Mouse (Mus musculus) embryonic facial prominence, embryonic 14.5 days (tissue): ENCODE measurements at regions not wholly inside any gene's neighbourhood (a gene's known extent, or its start where the extent isn't known, plus 50 kb on each side); places are given as distances from the start of the nearest gene placed in this dataset.

Experiments used
- ATAC-seq: fragments of 200-750 bp; cut with Nextera tagmentation; 2 replicates; pipeline ENCODE4 v1.8.0; 2017; ENCODE audit warnings: low read depth, moderate number of reproducible peaks, moderate TSS enrichment
- DNase-seq: peaks from one replicate; pipeline ENCODE4 v3.0.0-alpha.2; 2015; ENCODE audit warnings: low spot score
- H3K27ac ChIP-seq: fragments of 300-500 bp; sonication (generic); replicated peaks from 2 replicates; pipeline ENCODE4 v1.5.1; 2014; ENCODE audit warnings: low read depth, mild to moderate bottlenecking, low read length, moderate library complexity
- H3K27me3 ChIP-seq: fragments of 300-500 bp; sonication (generic); replicated peaks from 2 replicates; pipeline ENCODE4 v1.6.1; 2014; ENCODE audit warnings: low read length; ENCODE audit not compliant: control insufficient read depth, insufficient read depth
- H3K36me3 ChIP-seq: fragments of 300-500 bp; sonication (generic); 2 replicates; pipeline ENCODE4 v1.6.1; 2014; ENCODE audit warnings: low read length, mixed read lengths; ENCODE audit not compliant: control insufficient read depth, insufficient read depth
- H3K4me1 ChIP-seq: fragments of 300-500 bp; sonication (generic); 2 replicates; pipeline ENCODE4 v1.6.1; 2014; ENCODE audit warnings: antibody characterized with exemption, low read length; ENCODE audit not compliant: control insufficient read depth, insufficient read depth
- H3K4me2 ChIP-seq: fragments of 300-500 bp; sonication (generic); 2 replicates; pipeline ENCODE4 v1.6.1; 2014; ENCODE audit warnings: low read depth, mild to moderate bottlenecking, low read length, moderate library complexity, mixed read lengths
- H3K4me3 ChIP-seq: fragments of 300-500 bp; sonication (generic); 2 replicates; pipeline ENCODE4 v1.5.1; 2014; ENCODE audit warnings: low read depth, mild to moderate bottlenecking, low read length
- H3K9ac ChIP-seq: fragments of 300-500 bp; sonication (generic); 2 replicates; pipeline ENCODE4 v1.6.1; 2014; ENCODE audit warnings: low read depth, mild to moderate bottlenecking, low read length, moderate library complexity, mixed read lengths
- H3K9me3 ChIP-seq: fragments of 300-500 bp; sonication (generic); 2 replicates; pipeline ENCODE4 v1.6.1; 2016; ENCODE audit warnings: low read length; ENCODE audit not compliant: control insufficient read depth
- WGBS: fragments of 180-500 bp; shearing (Covaris S2); extraction: QIAGEN DNeasy Blood & Tissue Kit; methylation state at CpG from one replicate; pipeline ENCODE4 v1.1.7; 2014; 5-methylcytosine and 5-hydroxymethylcytosine counted together

DNA sequence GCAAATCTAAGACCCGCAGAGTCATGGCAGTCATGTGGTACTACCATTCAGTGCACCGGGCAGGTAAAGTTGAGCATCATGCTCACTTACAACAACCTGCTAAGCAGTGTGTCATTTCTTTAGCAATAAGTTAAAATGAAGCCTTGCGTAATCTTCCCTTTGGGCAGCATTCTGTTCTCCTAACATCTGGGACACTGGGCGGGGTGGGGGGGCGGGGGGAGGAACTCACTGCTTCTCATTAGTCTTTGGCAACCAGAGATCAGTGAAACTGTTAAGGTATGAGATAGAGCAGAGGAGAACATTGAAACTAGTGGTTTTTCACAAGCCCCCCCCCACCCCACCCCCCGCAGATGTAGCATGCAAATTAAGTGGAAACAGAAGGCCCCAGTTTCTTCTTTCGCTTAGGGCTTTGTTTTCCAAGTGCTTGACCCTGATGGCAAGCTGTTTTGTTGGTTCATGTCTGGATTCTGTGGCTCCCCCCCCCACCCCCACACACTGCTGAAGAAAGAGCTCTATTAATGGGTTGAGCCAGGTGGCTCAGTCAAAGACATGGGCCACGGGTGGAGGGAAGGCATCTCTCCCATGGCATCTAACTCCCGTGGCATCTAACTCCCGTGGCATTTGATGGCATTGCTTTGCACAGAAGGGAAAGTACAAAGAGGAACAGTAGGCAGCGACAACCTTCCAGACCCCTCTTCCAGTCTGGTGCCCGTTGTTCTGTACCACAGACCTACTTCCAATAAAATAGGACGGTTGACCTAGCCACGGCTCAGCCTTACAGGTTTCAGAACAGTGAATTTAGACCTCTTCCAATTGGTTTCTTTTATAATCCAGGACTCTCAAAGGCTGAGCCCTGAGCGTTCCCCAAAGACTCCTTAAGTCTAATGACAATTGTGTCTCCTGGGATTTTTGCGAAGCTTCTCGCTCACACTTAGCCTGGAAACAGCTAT lies 97.2 kb upstream of the Cpm start:
- 63% methylated on average over 17 of the region's 17 CpGs for WGBS
- H3K4me3 ChIP-seq, result no peak overlapping the region
- H3K27ac ChIP-seq, result no peak overlapping the region
- H3K4me1 ChIP-seq, result no peaks in the 10 kb centered on the region; the same call in 1 of the 2 replicates
- DNase-seq (no peak), ATAC-seq (peak; percentile 33; the same call in 1 of the 2 replicates)
- H3K9ac ChIP-seq, result no peak overlapping the region
- no peaks in the 10 kb centered on the region for H3K36me3 ChIP-seq
- H3K27me3 ChIP-seq, result no peaks in the 10 kb centered on the region
- no peak overlapping the region for H3K4me2 ChIP-seq
- H3K9me3 ChIP-seq, result no peaks in the 10 kb centered on the region

DNA sequence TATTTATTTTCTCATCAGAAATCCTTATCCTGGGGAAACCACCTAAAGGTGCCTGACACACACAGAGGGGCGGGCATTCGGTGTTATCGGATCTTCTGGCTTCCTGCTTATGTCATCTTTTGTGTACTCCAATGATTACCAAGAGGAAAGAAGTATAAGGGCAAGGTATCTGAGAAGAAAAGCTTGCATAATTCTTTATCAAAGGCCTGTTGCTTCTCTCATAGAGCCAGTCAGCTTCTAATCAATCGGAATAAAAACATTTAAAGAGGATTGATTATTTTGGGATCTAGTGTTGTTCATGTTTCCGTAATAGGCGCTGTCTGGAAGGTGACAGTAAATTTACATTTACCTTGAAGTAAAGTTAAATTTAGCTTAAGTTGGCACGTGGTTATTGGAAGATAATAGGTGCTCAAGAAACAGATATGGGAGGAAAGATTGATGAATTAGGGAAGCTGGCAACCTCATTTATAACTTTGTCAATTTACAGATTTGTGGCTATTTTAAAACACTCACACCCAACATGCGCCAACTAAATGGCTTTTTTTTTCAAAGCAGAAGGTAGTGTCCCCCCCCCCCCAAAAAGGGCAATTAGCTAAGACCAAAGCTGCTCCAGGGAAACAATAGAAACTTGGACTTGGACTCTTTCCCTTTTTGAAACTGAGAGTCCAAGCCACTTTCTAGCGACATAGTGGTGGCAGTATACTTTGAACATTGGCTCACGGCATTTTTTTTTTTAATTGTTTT lies 98.3 kb upstream of the Cpm start:
- H3K36me3 ChIP-seq, result no peaks in the 10 kb centered on the region
- 79% methylated on average over 10 of the region's 10 CpGs for WGBS
- no peak overlapping the region for H3K27ac ChIP-seq
- H3K9ac ChIP-seq, result no peak overlapping the region
- ATAC-seq (no peak), DNase-seq (no peak)
- no peaks in the 10 kb centered on the region for H3K27me3 ChIP-seq
- H3K9me3 ChIP-seq, result no peaks in the 10 kb centered on the region
- no peak overlapping the region for H3K4me2 ChIP-seq
- H3K4me3 ChIP-seq, result no peak overlapping the region
- H3K4me1 ChIP-seq, result no peaks in the 10 kb centered on the region; the same call in 1 of the 2 replicates

DNA sequence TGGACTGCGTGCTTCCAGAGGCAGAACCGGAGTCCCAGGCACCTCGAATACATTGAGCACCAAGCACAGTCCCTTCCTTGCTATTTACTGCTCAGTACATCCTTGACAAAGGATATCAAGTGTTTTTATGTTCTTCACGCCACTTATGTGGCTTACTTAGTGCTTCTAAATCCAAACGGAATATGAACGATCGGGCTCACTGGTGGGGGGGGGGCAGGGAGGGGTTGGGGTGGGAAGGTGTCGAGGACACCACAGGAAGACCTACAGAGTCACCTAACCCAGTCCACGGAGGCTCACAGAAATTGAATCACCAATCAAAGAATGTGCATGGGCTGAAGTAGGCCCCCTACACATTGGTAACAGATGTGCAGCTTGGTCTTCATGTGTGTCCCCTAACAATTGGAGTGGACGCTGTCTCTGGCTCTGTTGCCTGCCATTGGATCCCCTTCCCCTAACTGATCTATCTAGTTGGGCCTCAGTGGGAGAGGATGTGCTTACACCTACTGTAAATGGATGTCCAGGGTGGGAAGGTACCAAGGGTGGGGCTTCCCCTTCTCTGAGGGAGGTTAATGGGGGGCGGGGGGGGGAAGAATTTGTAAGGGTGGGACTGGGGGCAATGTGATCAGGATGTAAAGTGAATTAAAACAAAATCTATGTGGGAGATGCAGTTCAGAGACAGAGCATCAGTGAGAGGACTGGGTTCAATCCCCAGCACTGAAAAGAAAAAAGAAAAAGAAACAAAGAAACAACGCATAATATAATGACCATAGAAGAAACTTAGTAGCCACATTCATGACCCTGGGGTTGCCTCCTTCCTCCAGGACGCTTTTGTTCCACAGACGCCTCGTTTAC lies 99.1 kb upstream of the Cpm start:
- H3K27ac ChIP-seq, result no peak overlapping the region
- DNase-seq (no peak), ATAC-seq (no peak)
- H3K4me3 ChIP-seq, result no peak overlapping the region
- no peaks in the 10 kb centered on the region for H3K27me3 ChIP-seq
- H3K9ac ChIP-seq, result no peak overlapping the region
- H3K36me3 ChIP-seq, result no peaks in the 10 kb centered on the region
- no peaks in the 10 kb centered on the region; the same call in 1 of the 2 replicates for H3K4me1 ChIP-seq
- 64% methylated on average over 15 of the region's 15 CpGs for WGBS
- H3K4me2 ChIP-seq, result no peak overlapping the region
- H3K9me3 ChIP-seq, result no peaks in the 10 kb centered on the region

DNA sequence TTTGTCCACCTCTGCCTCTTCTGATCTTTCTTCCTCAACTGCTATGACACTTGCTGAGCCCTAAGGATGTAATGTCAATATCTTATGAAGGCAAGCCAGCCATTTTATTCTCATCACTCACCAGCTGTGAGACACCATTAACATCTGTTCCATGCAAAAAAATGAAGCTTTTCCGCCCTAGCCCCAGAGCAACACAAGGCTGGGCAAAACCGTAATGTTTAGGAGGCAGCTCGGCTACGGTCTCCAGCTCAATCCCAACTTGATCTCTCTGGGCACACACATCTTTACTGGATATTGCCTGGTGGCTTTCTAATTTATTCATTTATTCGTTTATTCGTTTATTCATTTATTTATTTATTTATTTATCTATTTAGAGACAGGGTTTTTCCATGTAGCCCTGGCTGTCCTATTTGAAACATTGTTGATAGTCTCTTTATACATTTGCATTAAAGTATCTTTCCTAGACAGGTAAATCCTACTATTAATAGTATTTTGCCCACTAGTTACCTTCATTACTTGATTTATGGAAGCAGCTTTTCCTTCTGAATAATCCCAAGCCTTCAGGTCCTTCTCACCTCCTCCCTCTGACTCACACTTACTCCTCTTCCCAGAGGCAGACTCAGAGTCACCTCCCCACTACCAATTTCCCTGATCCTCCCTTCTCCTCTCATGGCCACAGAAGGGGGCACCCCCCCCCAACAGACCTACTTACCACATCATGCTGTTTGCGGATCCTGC lies 99.9 kb upstream of the Cpm start:
- Histone ChIP-seq H3K4me1 (no peaks in the 10 kb centered on the region; the same call in 1 of the 2 replicates), H3K4me2 (no peak overlapping the region), H3K27me3 (no peaks in the 10 kb centered on the region), H3K9ac (no peak overlapping the region), H3K9me3 (no peaks in the 10 kb centered on the region), H3K36me3 (no peaks in the 10 kb centered on the region), H3K4me3 (no peak overlapping the region), H3K27ac (no peak overlapping the region)
- 76% methylated on average over 7 of the region's 7 CpGs for WGBS
- no peak for ATAC-seq
- DNase-seq, result no peak

DNA sequence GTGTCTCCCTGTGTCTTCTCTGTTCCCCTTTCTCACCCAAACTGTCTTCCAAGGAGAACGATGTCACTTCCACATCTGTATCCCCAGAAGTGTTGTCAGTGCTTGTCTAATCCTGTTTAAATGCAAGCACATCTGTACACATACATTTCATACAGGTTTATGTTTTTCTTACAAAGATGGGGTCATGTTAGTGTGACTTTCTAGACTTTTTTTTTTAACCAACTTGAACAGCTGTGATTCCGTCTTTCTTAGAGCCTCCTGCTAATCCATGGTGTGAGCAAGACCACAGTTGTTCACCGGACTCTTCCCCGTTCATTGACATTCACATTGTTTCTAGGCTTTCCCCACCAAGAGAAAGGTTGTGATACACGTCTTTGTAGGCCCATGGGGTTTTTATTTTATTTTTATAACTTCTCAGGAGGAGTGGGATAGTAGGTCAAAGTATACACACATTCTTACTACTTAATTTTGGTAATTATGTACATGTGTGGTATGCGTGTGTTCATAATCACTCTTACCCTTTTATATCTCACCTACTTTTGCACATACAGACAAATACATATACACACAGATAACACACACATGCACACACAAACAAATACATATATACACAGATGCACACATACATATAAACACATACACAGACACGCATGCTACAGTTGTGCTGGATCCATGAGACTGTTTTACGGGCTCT lies 100.6 kb upstream of the Cpm start:
- Histone ChIP-seq H3K36me3 (no peaks in the 10 kb centered on the region), H3K9me3 (no peaks in the 10 kb centered on the region), H3K9ac (no peak overlapping the region), H3K27ac (no peak overlapping the region), H3K4me3 (no peak overlapping the region), H3K4me2 (no peak overlapping the region), H3K4me1 (no peaks in the 10 kb centered on the region; the same call in 1 of the 2 replicates), H3K27me3 (no peaks in the 10 kb centered on the region)
- 75% methylated on average over 8 of the region's 8 CpGs for WGBS
- DNase-seq, result no peak
- ATAC-seq, result no peak

DNA sequence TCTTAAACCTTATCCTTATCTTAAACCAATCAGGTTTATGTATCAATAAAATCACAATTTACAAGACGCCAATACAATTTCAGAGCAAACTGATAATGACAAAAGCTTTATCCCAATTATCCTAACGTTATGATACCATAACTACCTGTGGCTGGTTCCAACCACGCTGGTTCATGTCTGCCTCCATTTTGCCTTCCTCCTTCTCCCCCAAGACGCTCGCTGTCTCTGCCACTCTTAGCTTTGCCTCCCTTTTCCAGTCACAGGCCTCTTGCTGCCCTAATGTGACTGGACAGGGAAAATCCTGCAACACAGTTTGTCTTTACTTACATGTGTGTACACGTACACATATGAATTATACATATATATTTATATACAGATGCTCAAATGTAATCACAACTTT lies 101.3 kb upstream of the Cpm start:
- ATAC-seq (no peak), DNase-seq (no peak)
- Histone ChIP-seq H3K4me3 (no peak overlapping the region), H3K36me3 (no peaks in the 10 kb centered on the region), H3K9me3 (no peaks in the 10 kb centered on the region), H3K4me1 (no peaks in the 10 kb centered on the region; the same call in 1 of the 2 replicates), H3K9ac (no peak overlapping the region), H3K27me3 (no peaks in the 10 kb centered on the region), H3K4me2 (no peak overlapping the region), H3K27ac (no peak overlapping the region)
- WGBS, result 88% methylated on average over 6 of the region's 6 CpGs

DNA sequence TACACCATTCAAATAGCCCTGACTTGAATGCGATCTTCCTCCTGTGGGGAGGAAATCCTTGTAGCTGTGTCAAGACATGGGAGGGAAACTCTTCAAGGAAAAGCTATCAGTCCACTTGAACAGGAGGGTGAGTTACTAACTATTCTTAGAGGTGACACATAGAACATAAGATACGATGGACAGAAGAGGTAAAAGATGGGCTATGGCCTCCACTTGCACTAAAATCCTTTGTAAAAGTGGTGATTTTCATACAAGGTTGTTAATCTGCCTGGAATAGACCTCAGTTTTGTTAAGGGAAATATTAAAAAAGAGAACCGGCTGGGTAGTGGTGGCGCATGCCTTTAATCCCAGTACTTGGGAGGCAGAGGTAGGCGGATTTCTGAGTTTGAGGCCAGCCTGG lies 102.1 kb upstream of the Cpm start:
- H3K9ac ChIP-seq, result no peak overlapping the region
- no peak overlapping the region for H3K4me3 ChIP-seq
- H3K4me1 ChIP-seq, result no peaks in the 10 kb centered on the region; the same call in 1 of the 2 replicates
- no peaks in the 10 kb centered on the region for H3K9me3 ChIP-seq
- ATAC-seq (no peak), DNase-seq (no peak)
- no peaks in the 10 kb centered on the region for H3K27me3 ChIP-seq
- 93% methylated on average over 5 of the region's 5 CpGs for WGBS
- H3K36me3 ChIP-seq, result no peaks in the 10 kb centered on the region
- no peak overlapping the region for H3K27ac ChIP-seq
- H3K4me2 ChIP-seq, result no peak overlapping the region
